Mouse (Mus musculus): ENCODE results near the gene Fbll1.

DNA sequence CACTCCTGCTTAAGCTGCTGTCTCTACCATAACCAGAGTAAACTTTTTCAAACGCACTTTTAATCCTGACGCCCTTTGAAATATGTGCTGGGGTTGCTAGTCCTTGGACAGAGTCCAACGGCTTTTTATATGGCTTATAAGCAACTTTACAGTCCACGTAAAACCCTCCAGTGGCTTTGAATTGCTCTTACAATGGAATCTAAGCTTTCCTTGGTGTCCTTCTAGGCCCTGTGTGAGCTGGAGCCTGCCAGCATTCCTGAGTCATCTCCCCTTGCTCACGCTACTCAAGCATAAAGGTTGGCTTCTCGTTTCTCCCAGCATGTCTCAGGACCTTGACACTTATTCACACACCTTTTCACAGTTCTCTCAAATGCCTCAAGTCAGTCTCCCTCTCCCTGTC, 43.1 kb downstream of the Fbll1 start:
- TF ChIP-seq POLR2A (IDR thresholded peaks at IDR 0.05; ENCODE audit: low read depth, low read length) (no peak), CTCF (conservative IDR thresholded peaks at IDR 0.05; ENCODE audit: insufficient read depth, insufficient read length, low read depth, low read length) (no peak)

Measured in kidney, adult 2 months (tissue).